Mouse (Mus musculus): ENCODE measurements around the gene Ppp1r15b. TPM values are rescaled to one million over a fixed set of nuclear protein-coding genes. Genes with fewer than 3 reads are reported as not detected.

Gene Ppp1r15b
- polyA plus RNA-seq, 1 experiment = 31.7 TPM

DNA sequence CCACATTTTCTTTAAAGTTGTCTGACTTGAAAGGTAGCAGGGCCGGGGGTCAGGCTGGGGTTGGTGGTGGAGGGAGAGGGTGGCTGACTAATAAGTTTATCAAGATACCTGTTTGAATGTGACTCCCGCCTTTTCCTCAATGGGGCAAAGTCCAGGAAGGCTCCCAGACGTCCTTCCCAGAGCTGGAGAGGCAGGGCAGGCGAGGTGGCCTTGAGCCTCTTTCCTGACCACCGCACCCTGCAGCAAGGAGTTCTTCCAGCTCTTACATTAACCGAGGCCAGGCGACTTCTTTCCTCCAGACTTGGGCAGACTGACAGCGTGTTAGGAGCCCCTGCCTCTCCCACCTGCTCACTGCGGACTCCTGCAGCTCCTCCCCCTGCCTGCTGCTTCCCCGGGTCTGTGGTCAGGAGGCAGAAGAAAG, 33.7 kb downstream of the Ppp1r15b start:
- Histone ChIP-seq H3K27ac (ENCODE audit: insufficient read depth, low read length) (no peak overlapping the region), H3K4me1 (ENCODE audit: control insufficient read depth, insufficient read depth, low read length) (no peaks in the 10 kb centered on the region), H3K4me3 (replicated peaks; ENCODE audit: insufficient read depth, low read depth, low read length) (no peak overlapping the region), H3K27me3 (ENCODE audit: control insufficient read depth, insufficient read depth, low read length) (peaks cover 3% of the 10 kb centered on the region; the same call in 1 of the 2 replicates)
- TF ChIP-seq POLR2A (IDR thresholded peaks at IDR 0.05; ENCODE audit: borderline replicate concordance, insufficient read depth, low read length) (no peak), CTCF (IDR thresholded peaks at IDR 0.05; ENCODE audit: borderline replicate concordance, insufficient read depth, low read depth, low read length) (no peak)
- no peak for DNase-seq
- WGBS = 10% methylated on average over 10 of the region's 10 CpGs

DNA sequence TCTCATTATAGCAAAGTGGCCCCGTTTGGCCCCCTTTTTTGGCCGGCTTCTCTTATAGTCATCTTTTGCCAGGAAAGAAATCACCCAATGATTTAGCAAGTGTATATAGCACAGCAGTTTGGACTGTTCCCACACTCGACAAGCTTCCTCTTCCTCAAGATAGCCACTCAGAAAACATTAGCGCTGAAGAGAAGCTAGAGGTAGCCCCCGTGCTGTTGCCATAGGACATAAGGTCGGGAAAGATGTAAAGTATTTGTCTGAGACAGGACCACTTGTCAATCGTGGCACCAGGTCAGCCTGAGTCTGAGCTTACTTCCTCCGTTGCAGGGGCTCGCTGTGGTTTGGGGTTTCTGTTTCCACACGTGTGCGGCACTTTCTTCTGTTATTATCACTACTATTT, 34.2 kb downstream of the Ppp1r15b start:
- 59% methylated on average over 11 of the region's 11 CpGs for WGBS
- Histone ChIP-seq H3K27me3 (ENCODE audit: control insufficient read depth, insufficient read depth, low read length) (peaks cover 3% of the 10 kb centered on the region; the same call in 1 of the 2 replicates), H3K4me3 (replicated peaks; ENCODE audit: insufficient read depth, low read depth, low read length) (no peak overlapping the region), H3K27ac (ENCODE audit: insufficient read depth, low read length) (no peak overlapping the region), H3K4me1 (ENCODE audit: control insufficient read depth, insufficient read depth, low read length) (no peaks in the 10 kb centered on the region)
- TF ChIP-seq CTCF (IDR thresholded peaks at IDR 0.05; ENCODE audit: borderline replicate concordance, insufficient read depth, low read depth, low read length) (no peak), POLR2A (IDR thresholded peaks at IDR 0.05; ENCODE audit: borderline replicate concordance, insufficient read depth, low read length) (no peak)
- no peak for DNase-seq

DNA sequence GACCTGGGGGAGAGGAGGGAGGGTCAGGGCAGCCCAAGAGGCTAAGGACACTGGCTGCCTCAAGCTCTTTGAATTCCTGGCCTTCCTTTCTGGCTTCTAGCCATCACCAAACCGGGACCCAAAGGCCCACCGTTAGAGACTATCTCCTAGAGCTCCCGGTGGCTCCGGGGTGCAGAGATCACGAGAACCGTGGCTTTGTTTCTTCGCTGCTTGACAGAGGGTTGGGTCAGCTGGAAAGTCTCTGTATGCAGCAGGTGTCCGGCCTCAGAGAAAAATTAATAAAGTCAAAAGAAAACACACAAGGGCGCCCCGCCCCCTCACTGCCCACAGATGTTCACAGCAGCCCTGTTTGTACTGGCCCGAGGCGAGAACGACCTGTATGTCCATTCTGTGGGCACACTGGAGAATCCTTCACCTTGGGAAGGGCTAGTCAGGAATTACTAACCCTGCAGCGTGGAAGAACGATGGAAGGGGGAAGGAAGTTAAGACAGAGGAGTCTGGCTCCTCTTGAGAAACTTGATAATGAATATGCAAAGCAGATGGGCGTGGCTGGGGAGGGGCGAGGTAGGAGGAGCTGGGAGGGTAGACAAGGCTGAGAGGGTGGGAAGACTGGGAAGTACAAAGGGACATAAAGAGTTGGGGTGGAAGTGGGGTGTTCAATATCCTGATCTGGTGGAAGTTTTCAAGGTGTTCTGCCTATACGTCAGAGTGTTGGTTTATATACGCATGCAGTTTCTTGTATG, 37.5 kb downstream of the Ppp1r15b start:
- H3K27ac ChIP-seq (ENCODE audit: insufficient read depth, low read length) = no peak overlapping the region
- TF ChIP-seq POLR2A (IDR thresholded peaks at IDR 0.05; ENCODE audit: borderline replicate concordance, insufficient read depth, low read length) = no peak
- TF ChIP-seq CTCF (IDR thresholded peaks at IDR 0.05; ENCODE audit: borderline replicate concordance, insufficient read depth, low read depth, low read length) = no peak
- H3K4me1 ChIP-seq (ENCODE audit: control insufficient read depth, insufficient read depth, low read length) = peaks cover 7% of the 10 kb centered on the region
- 42% methylated on average over 19 of the region's 19 CpGs for WGBS
- no peak for DNase-seq
- H3K27me3 ChIP-seq (ENCODE audit: control insufficient read depth, insufficient read depth, low read length) = peaks cover 3% of the 10 kb centered on the region; the same call in 1 of the 2 replicates
- no peak overlapping the region for H3K4me3 ChIP-seq (replicated peaks; ENCODE audit: insufficient read depth, low read depth, low read length)

- no peak for TF ChIP-seq POLR2A (IDR thresholded peaks at IDR 0.05; ENCODE audit: borderline replicate concordance, insufficient read depth, low read length)
- TF ChIP-seq CTCF (IDR thresholded peaks at IDR 0.05; ENCODE audit: borderline replicate concordance, insufficient read depth, low read depth, low read length) = no peak
- H3K27ac ChIP-seq (ENCODE audit: insufficient read depth, low read length) = no peak overlapping the region
- no peak for DNase-seq
- peaks cover 7% of the 10 kb centered on the region for H3K4me1 ChIP-seq (ENCODE audit: control insufficient read depth, insufficient read depth, low read length)
- H3K27me3 ChIP-seq (ENCODE audit: control insufficient read depth, insufficient read depth, low read length) = no peaks in the 10 kb centered on the region
- 81% methylated on average over 8 of the region's 8 CpGs for WGBS
- H3K4me3 ChIP-seq (replicated peaks; ENCODE audit: insufficient read depth, low read depth, low read length) = no peak overlapping the region
Measured at GRCm38 (mm10) chr1:133170196-133170595, 39.3 kb downstream of the Ppp1r15b start.

GRCm38 (mm10) chr1:133171357-133171756, 40.4 kb downstream of the Ppp1r15b start:
- Histone ChIP-seq H3K27ac (ENCODE audit: insufficient read depth, low read length) (no peak overlapping the region), H3K27me3 (ENCODE audit: control insufficient read depth, insufficient read depth, low read length) (no peaks in the 10 kb centered on the region), H3K4me3 (replicated peaks; ENCODE audit: insufficient read depth, low read depth, low read length) (no peak overlapping the region), H3K4me1 (ENCODE audit: control insufficient read depth, insufficient read depth, low read length) (peaks cover 7% of the 10 kb centered on the region)
- DNase-seq = peak; percentile 22 to 38
- WGBS = 7% methylated on average over 9 of the region's 9 CpGs
- TF ChIP-seq CTCF (IDR thresholded peaks at IDR 0.05; ENCODE audit: borderline replicate concordance, insufficient read depth, low read depth, low read length) (no peak), POLR2A (IDR thresholded peaks at IDR 0.05; ENCODE audit: borderline replicate concordance, insufficient read depth, low read length) (no peak)

GRCm38 (mm10) chr1:133175150-133175549, 44.2 kb downstream of the Ppp1r15b start:
- 76% methylated on average over 6 of the region's 6 CpGs for WGBS
- no peaks in the 10 kb centered on the region for H3K27me3 ChIP-seq (ENCODE audit: control insufficient read depth, insufficient read depth, low read length)
- DNase-seq = no peak
- no peak overlapping the region for H3K4me3 ChIP-seq (replicated peaks; ENCODE audit: insufficient read depth, low read depth, low read length)
- peaks cover 29% of the 10 kb centered on the region for H3K4me1 ChIP-seq (ENCODE audit: control insufficient read depth, insufficient read depth, low read length)
- H3K27ac ChIP-seq (ENCODE audit: insufficient read depth, low read length) = no peak overlapping the region
- TF ChIP-seq POLR2A (IDR thresholded peaks at IDR 0.05; ENCODE audit: borderline replicate concordance, insufficient read depth, low read length) (no peak), CTCF (IDR thresholded peaks at IDR 0.05; ENCODE audit: borderline replicate concordance, insufficient read depth, low read depth, low read length) (no peak)

GRCm38 (mm10) chr1:133177480-133178172, 46.7 kb downstream of the Ppp1r15b start:
- Histone ChIP-seq H3K4me1 (ENCODE audit: control insufficient read depth, insufficient read depth, low read length) (peaks cover 25% of the 10 kb centered on the region), H3K4me3 (replicated peaks; ENCODE audit: insufficient read depth, low read depth, low read length) (no peak overlapping the region), H3K27ac (ENCODE audit: insufficient read depth, low read length) (no peak overlapping the region), H3K27me3 (ENCODE audit: control insufficient read depth, insufficient read depth, low read length) (no peaks in the 10 kb centered on the region)
- 38% methylated on average over 8 of the region's 8 CpGs for WGBS
- DNase-seq = peak; percentile 59 to 72
- TF ChIP-seq CTCF (IDR thresholded peaks at IDR 0.05; ENCODE audit: borderline replicate concordance, insufficient read depth, low read depth, low read length) = peak; percentile 99
- TF ChIP-seq POLR2A (IDR thresholded peaks at IDR 0.05; ENCODE audit: borderline replicate concordance, insufficient read depth, low read length) = no peak

Measured in cerebellum, adult 2 months (tissue).